7 mouse cellular contexts compared by ENCODE assay signal in the genomic region with DNA sequence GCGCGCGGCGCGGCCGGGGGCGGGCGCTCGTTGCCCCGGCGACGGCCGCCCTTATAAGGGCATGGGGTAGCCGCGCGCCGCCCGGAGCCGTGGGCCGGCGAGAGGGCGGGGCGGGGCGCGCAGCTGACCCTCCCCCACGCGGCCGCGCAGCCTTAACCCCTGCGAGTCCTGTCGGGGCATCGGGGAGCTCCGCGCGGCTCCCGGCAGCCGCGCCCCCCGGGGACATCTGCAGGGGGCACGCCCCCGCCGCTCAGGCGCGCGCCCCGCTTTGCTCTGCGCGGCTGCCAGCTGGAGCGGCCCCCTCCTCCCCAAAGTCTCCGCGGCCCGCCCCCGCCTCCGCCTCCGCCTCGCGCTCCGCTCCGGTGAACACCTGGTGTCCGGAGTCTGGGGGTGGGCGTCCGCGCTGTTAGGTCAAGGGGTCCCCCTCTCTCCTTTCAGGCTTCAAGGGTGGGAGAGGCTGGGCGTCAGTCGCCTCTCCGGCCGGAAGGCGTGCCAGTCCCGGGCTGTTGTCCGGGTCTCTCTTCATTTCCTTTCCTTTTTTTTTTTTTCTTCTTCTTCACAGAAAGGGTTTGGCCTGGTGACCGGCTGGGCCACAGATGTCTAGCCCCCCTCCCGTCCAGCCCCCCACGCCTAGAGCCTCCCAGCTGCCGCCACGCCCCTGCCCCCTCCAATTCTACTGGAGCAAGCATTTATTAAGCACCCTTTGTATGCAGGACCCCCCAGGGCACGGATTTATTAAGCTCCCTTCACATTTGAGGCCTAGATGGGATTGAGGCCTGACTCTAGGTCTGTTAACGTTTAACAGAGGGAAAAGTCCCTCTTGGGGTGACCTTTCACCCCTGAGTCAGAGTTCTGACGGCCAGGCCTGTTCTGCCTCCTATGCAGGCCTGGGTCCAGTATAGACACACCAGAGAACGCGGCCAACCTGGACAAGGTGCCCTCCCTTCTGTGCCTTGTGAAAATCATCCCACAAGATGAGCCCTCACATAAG. TPM values are rescaled to one million over a fixed set of nuclear protein-coding genes. Genes with fewer than 3 reads are reported as not detected.
A peak's percentile ranks its signal among the peaks of the same experiment; 100 is the strongest.
DNase-seq lines count a peak whose midpoint lies in the region; ATAC-seq lines count a peak whose summit lies in the region.

No protein-coding gene starts in this region.

- intact Hi-C loops in gastrocnemius, postnatal 14 days (cut with DNase I; ENCODE audit: low total_unique reads) = no loop called here

- ATAC-seq in intestine, embryonic 14.5 days (replicated peaks; ENCODE audit: low FRiP score, low TSS enrichment, low read depth) = peak; percentile 90
- ATAC-seq in limb, embryonic 11.5 days (ENCODE audit: insufficient number of reproducible peaks, low FRiP score, low TSS enrichment, low read depth) = peak; percentile 87
- ATAC-seq in midbrain, embryonic 11.5 days (ENCODE audit: low FRiP score) = peak; percentile 88

- H3K4me2 ChIP-seq in intestine, embryonic 14.5 days (ENCODE audit: low read length) = peak overlapping the region; percentile 97
- H3K4me2 ChIP-seq in limb, embryonic 11.5 days (ENCODE audit: low read depth, severe bottlenecking) = peak overlapping the region; percentile 98
- H3K4me2 ChIP-seq in midbrain, embryonic 11.5 days = peak overlapping the region; percentile 98

- H3K9me3 ChIP-seq in intestine, embryonic 14.5 days (ENCODE audit: control insufficient read depth, low read length) = no peaks in the 10 kb centered on the region
- no peaks in the 10 kb centered on the region for H3K9me3 ChIP-seq in limb, embryonic 11.5 days (ENCODE audit: control insufficient read depth, low read length)
- no peaks in the 10 kb centered on the region for H3K9me3 ChIP-seq in midbrain, embryonic 11.5 days (ENCODE audit: control insufficient read depth, low read length)

- 3% methylated on average over 46 of the region's 80 CpGs for WGBS in intestine, embryonic 14.5 days
- 1% methylated on average over 58 of the region's 80 CpGs for WGBS in limb, embryonic 11.5 days
- under 1% methylated on average over 76 of the region's 80 CpGs for WGBS in midbrain, embryonic 11.5 days

- peak overlapping the region; percentile 85 for H3K9ac ChIP-seq in intestine, embryonic 14.5 days (ENCODE audit: low read length)
- peak overlapping the region; percentile 90 for H3K9ac ChIP-seq in limb, embryonic 11.5 days (ENCODE audit: low read length)
- peak overlapping the region; percentile 90 for H3K9ac ChIP-seq in midbrain, embryonic 11.5 days (ENCODE audit: low read length)

- peak overlapping the region; percentile 93 for H3K4me3 ChIP-seq in intestine, embryonic 14.5 days (ENCODE audit: low read depth, low read length)
- peak overlapping the region; percentile 92 for H3K4me3 ChIP-seq in limb, embryonic 11.5 days (ENCODE audit: low read depth, low read length)
- H3K4me3 ChIP-seq in midbrain, embryonic 11.5 days (ENCODE audit: low read depth, low read length) = peak overlapping the region; percentile 89

- H3K27me3 ChIP-seq in intestine, embryonic 14.5 days (replicated peaks; ENCODE audit: control insufficient read depth, insufficient read depth, low read length) = no peaks in the 10 kb centered on the region
- H3K27me3 ChIP-seq in limb, embryonic 11.5 days (ENCODE audit: control insufficient read depth, insufficient read depth, low read length) = no peaks in the 10 kb centered on the region
- no peaks in the 10 kb centered on the region for H3K27me3 ChIP-seq in midbrain, embryonic 11.5 days (ENCODE audit: control insufficient read depth, insufficient read depth, low read length)

- peaks cover 8% of the 10 kb centered on the region for H3K36me3 ChIP-seq in intestine, embryonic 14.5 days (ENCODE audit: control insufficient read depth, insufficient read depth, low read length)
- H3K36me3 ChIP-seq in limb, embryonic 11.5 days (ENCODE audit: control insufficient read depth, insufficient read depth, low read length) = peaks cover 4% of the 10 kb centered on the region; the same call in 1 of the 2 replicates
- peaks cover 4% of the 10 kb centered on the region; the same call in 1 of the 2 replicates for H3K36me3 ChIP-seq in midbrain, embryonic 11.5 days (ENCODE audit: control insufficient read depth, insufficient read depth, low read length)

- H3K4me1 ChIP-seq in intestine, embryonic 14.5 days (replicated peaks; ENCODE audit: control insufficient read depth, insufficient read depth, low read length) = peaks cover 31% of the 10 kb centered on the region
- H3K4me1 ChIP-seq in limb, embryonic 11.5 days (ENCODE audit: control insufficient read depth, insufficient read depth, low read length) = peaks cover 17% of the 10 kb centered on the region
- peaks cover 35% of the 10 kb centered on the region for H3K4me1 ChIP-seq in midbrain, embryonic 11.5 days (ENCODE audit: control insufficient read depth, insufficient read depth, low read length)

- H3K27ac ChIP-seq in intestine, embryonic 14.5 days (ENCODE audit: low read depth) = peak overlapping the region; percentile 91
- H3K27ac ChIP-seq in limb, embryonic 11.5 days (replicated peaks; ENCODE audit: low read depth, low read length) = peak overlapping the region; percentile 91
- H3K27ac ChIP-seq in midbrain, embryonic 11.5 days (ENCODE audit: low read depth, low read length) = peak overlapping the region; percentile 91

- DNase-seq in T-cell, adult 2 months (ENCODE audit: low spot score) = peak; percentile 60
- DNase-seq in cerebellum, postnatal 25 days = peak; percentile 85 to 92
- DNase-seq in gastrocnemius, postnatal 14 days = peak; percentile 90
- DNase-seq in intestine, embryonic 14.5 days (ENCODE audit: low spot score) = peak; percentile 90
- peak; percentile 91 for DNase-seq in limb, embryonic 11.5 days (ENCODE audit: low spot score)
- peak; percentile 99 for DNase-seq in midbrain, embryonic 11.5 days (ENCODE audit: low spot score, missing footprints)
- DNase-seq in skeletal muscle tissue, adult 2 months (ENCODE audit: low read depth, low spot score) = peak; percentile 74

RNA-seq across cellular contexts. Expression of gene Nr2f6, which starts 0.5 kb away (rescaled TPM):
- 10 to 100 TPM; 16.0 to 21.5 TPM for total RNA-seq in gastrocnemius, postnatal 14 days (2021)
- 71.8 and 92.8 TPM in 2 replicates for polyA plus RNA-seq in intestine, embryonic 14.5 days (2014; fragmentation: Nextera tagmentation; extraction: Ambion mirVana)
- 68.9 and 78.6 TPM in 2 replicates for polyA plus RNA-seq in limb, embryonic 11.5 days (2014; fragmentation: Nextera tagmentation; extraction: Ambion mirVana)
- polyA plus RNA-seq in midbrain, embryonic 11.5 days (2014; fragmentation: Nextera tagmentation; extraction: Ambion mirVana) = 62.6 and 73.0 TPM in 2 replicates

RNA-seq across cellular contexts. Expression of gene Ocel1, which starts 11.2 kb away (rescaled TPM):
- 1 to 10 TPM; 5.9 to 7.5 TPM for total RNA-seq in gastrocnemius, postnatal 14 days (2021)
- polyA plus RNA-seq in intestine, embryonic 14.5 days (2014; fragmentation: Nextera tagmentation; extraction: Ambion mirVana) = 3.5 and 5.3 TPM in 2 replicates
- 2.7 and 3.1 TPM in 2 replicates for polyA plus RNA-seq in limb, embryonic 11.5 days (2014; fragmentation: Nextera tagmentation; extraction: Ambion mirVana)
- 2.9 and 3.3 TPM in 2 replicates for polyA plus RNA-seq in midbrain, embryonic 11.5 days (2014; fragmentation: Nextera tagmentation; extraction: Ambion mirVana)

RNA-seq across cellular contexts. Expression of gene Ushbp1, which starts 13.3 kb away (rescaled TPM):
- 10 to 100 TPM; 11.0 to 12.9 TPM for total RNA-seq in gastrocnemius, postnatal 14 days (2021)
- 8.3 and 9.4 TPM in 2 replicates for polyA plus RNA-seq in intestine, embryonic 14.5 days (2014; fragmentation: Nextera tagmentation; extraction: Ambion mirVana)
- 3.4 and 4.1 TPM in 2 replicates for polyA plus RNA-seq in limb, embryonic 11.5 days (2014; fragmentation: Nextera tagmentation; extraction: Ambion mirVana)
- polyA plus RNA-seq in midbrain, embryonic 11.5 days (2014; fragmentation: Nextera tagmentation; extraction: Ambion mirVana) = 2.4 and 3.3 TPM in 2 replicates

RNA-seq across cellular contexts. Expression of gene Babam1, which starts 14.4 kb away (rescaled TPM):
- total RNA-seq in gastrocnemius, postnatal 14 days (2021) = 10 to 100 TPM; 61.3 to 66.5 TPM
- polyA plus RNA-seq in intestine, embryonic 14.5 days (2014; fragmentation: Nextera tagmentation; extraction: Ambion mirVana) = 95.1 and 99.9 TPM in 2 replicates
- polyA plus RNA-seq in limb, embryonic 11.5 days (2014; fragmentation: Nextera tagmentation; extraction: Ambion mirVana) = 109 and 119 TPM in 2 replicates
- polyA plus RNA-seq in midbrain, embryonic 11.5 days (2014; fragmentation: Nextera tagmentation; extraction: Ambion mirVana) = 99.0 and 99.2 TPM in 2 replicates

RNA-seq across cellular contexts. Expression of gene Use1, which starts 15.6 kb away (rescaled TPM):
- 10 to 100 TPM; 96.4 to 100.0 TPM for total RNA-seq in gastrocnemius, postnatal 14 days (2021)
- polyA plus RNA-seq in intestine, embryonic 14.5 days (2014; fragmentation: Nextera tagmentation; extraction: Ambion mirVana) = 110 and 111 TPM in 2 replicates
- polyA plus RNA-seq in limb, embryonic 11.5 days (2014; fragmentation: Nextera tagmentation; extraction: Ambion mirVana) = 92.1 and 95.3 TPM in 2 replicates
- 70.9 and 71.7 TPM in 2 replicates for polyA plus RNA-seq in midbrain, embryonic 11.5 days (2014; fragmentation: Nextera tagmentation; extraction: Ambion mirVana)

Comparison
In these comparisons a context has a peak if more than half of its experiments do, and no peak if none do; other contexts are left out.
1. Peak in every context shown above with its lines: DNase-seq, ATAC-seq, H3K4me3 ChIP-seq and H3K27ac ChIP-seq.